In the genomic region with DNA sequence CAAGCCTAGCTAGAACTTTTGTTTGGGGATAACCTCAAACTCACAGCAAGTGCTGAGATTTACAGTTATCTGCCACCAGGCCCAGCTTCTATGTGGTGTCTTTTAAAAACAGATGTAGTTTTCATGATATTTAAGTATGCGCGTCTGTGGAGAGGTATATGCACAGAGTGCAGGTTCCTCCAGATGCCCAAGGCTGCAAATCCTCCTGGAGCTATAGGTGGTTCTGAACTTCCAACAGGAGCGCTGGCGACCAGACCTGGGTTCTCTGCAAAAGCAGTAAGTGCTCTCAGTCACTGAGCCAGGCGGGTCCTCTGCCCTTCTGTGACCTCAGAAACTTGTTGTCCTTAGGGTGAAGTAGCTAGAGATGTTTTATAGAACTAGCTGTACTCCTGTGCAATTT, we compare ENCODE assay signal across 23 mouse cellular contexts. TPM values are rescaled to one million over a fixed set of nuclear protein-coding genes. Genes with fewer than 3 reads are reported as not detected.
DNase-seq lines count a peak whose midpoint lies in the region; ATAC-seq and TF ChIP-seq lines count a peak whose summit lies in the region.
"Had no signal": no experiment of that assay in that cellular context is flagged by ENCODE, and none has a peak within 500 bp of the region (broad histone marks: within the 10 kb centered on the region; RNA-seq: fewer than 3 reads in every experiment).

No protein-coding gene starts in this region.

- no peak overlapping the region for H3K4me3 ChIP-seq in heart, embryonic 10.5 days
- no peak overlapping the region for H3K4me3 ChIP-seq in lung, postnatal 0 days (ENCODE audit: low read depth, low read length)
- H3K4me3 ChIP-seq in midbrain, embryonic 10.5 days, result no peak overlapping the region
- no peak overlapping the region for H3K4me3 ChIP-seq in midbrain, embryonic 16.5 days (ENCODE audit: low read depth, low read length)

- WGBS in heart, embryonic 10.5 days, result 87% methylated on average over 5 of the region's 5 CpGs
- 88% methylated on average over 5 of the region's 5 CpGs for WGBS in lung, postnatal 0 days
- WGBS in midbrain, embryonic 10.5 days, result 93% methylated on average over 5 of the region's 5 CpGs
- 94% methylated on average over 5 of the region's 5 CpGs for WGBS in midbrain, embryonic 16.5 days

- peak; percentile 67 for DNase-seq in heart, adult 11 months
- DNase-seq in heart, adult 18-20 months, result no peak
- peak; percentile 66 for DNase-seq in heart, embryonic 10.5 days (ENCODE audit: low spot score)
- no peak for DNase-seq in heart, postnatal 14 days
- peak; percentile 17 for DNase-seq in lung, postnatal 0 days (ENCODE audit: low spot score)
- no peak for DNase-seq in lung, postnatal 10 days
- DNase-seq in midbrain, embryonic 10.5 days (ENCODE audit: low spot score), result no peak
- DNase-seq: adrenal gland, adult 2 months; adrenal gland, adult 8-10 months; adrenal gland, postnatal 10 days; adrenal gland, postnatal 14 days; adrenal gland, postnatal 25 days; adrenal gland, postnatal 36 days; B cell, adult 2 months; cerebellum, adult 11 months; cerebellum, adult 11-12 months had no signal

- no peak overlapping the region for H3K27ac ChIP-seq in heart, embryonic 10.5 days
- no peak overlapping the region for H3K27ac ChIP-seq in lung, postnatal 0 days (ENCODE audit: low read length)
- H3K27ac ChIP-seq in midbrain, embryonic 10.5 days (replicated peaks), result 0 out of 2 replicates have a peak overlapping the region, but pooled peaks have one; percentile 23
- no peak overlapping the region for H3K27ac ChIP-seq in midbrain, embryonic 16.5 days (ENCODE audit: low read length)

- TF ChIP-seq CTCF in lung, postnatal 0 days (IDR thresholded peaks at IDR 0.05), result no peak

- no peak for ATAC-seq in lung, postnatal 0 days
- no peak for ATAC-seq in midbrain, embryonic 16.5 days
- ATAC-seq: activated CD4-positive, CD25-positive, alpha-beta regulatory T cell, adult 4 months; CD4-positive, CD25-positive, alpha-beta regulatory T cell, adult 4 months; Patski had no signal

- no peak overlapping the region for H3K9ac ChIP-seq in lung, postnatal 0 days (replicated peaks; ENCODE audit: low read depth)
- H3K9ac ChIP-seq in midbrain, embryonic 16.5 days (ENCODE audit: low read depth, low read length), result no peak overlapping the region

- no peaks in the 10 kb centered on the region for H3K36me3 ChIP-seq in heart, embryonic 10.5 days
- no peaks in the 10 kb centered on the region for H3K36me3 ChIP-seq in lung, postnatal 0 days (ENCODE audit: insufficient read depth, low read length)
- no peaks in the 10 kb centered on the region for H3K36me3 ChIP-seq in midbrain, embryonic 10.5 days
- H3K36me3 ChIP-seq in midbrain, embryonic 16.5 days (ENCODE audit: control insufficient read depth, insufficient read depth, low read length), result no peaks in the 10 kb centered on the region
- H3K36me3 ChIP-seq: G1E had no signal

- no peaks in the 10 kb centered on the region for H3K9me3 ChIP-seq in heart, embryonic 10.5 days
- H3K9me3 ChIP-seq in lung, postnatal 0 days (ENCODE audit: low read length), result no peaks in the 10 kb centered on the region
- no peaks in the 10 kb centered on the region; the same call in 1 of the 2 replicates for H3K9me3 ChIP-seq in midbrain, embryonic 10.5 days (replicated peaks)
- no peaks in the 10 kb centered on the region for H3K9me3 ChIP-seq in midbrain, embryonic 16.5 days (replicated peaks; ENCODE audit: control insufficient read depth, low read length, poor library complexity, severe bottlenecking)

- H3K4me2 ChIP-seq in lung, postnatal 0 days (replicated peaks; ENCODE audit: low read depth, low read length), result no peak overlapping the region
- H3K4me2 ChIP-seq in midbrain, embryonic 16.5 days (ENCODE audit: low read length), result no peak overlapping the region

- intact Hi-C loops in heart, postnatal 14 days (cut with DNase I), result no loop called here

- TF ChIP-seq EP300 in lung, postnatal 0 days (IDR thresholded peaks at IDR 0.05), result no peak

- no peaks in the 10 kb centered on the region for H3K4me1 ChIP-seq in heart, embryonic 10.5 days
- no peaks in the 10 kb centered on the region for H3K4me1 ChIP-seq in lung, postnatal 0 days (ENCODE audit: insufficient read depth, low read depth, low read length)
- peaks cover 13% of the 10 kb centered on the region for H3K4me1 ChIP-seq in midbrain, embryonic 10.5 days
- no peaks in the 10 kb centered on the region for H3K4me1 ChIP-seq in midbrain, embryonic 16.5 days (ENCODE audit: control insufficient read depth, insufficient read depth, low read length)

- H3K27me3 ChIP-seq in heart, embryonic 10.5 days (ENCODE audit: insufficient read depth, poor library complexity, severe bottlenecking), result no peaks in the 10 kb centered on the region
- H3K27me3 ChIP-seq in lung, postnatal 0 days (replicated peaks; ENCODE audit: insufficient read depth, low read length), result no peaks in the 10 kb centered on the region
- H3K27me3 ChIP-seq in midbrain, embryonic 10.5 days (ENCODE audit: low read depth, poor library complexity, severe bottlenecking), result no peaks in the 10 kb centered on the region
- no peaks in the 10 kb centered on the region for H3K27me3 ChIP-seq in midbrain, embryonic 16.5 days (ENCODE audit: control insufficient read depth, insufficient read depth, low read depth, low read length)
- H3K27me3 ChIP-seq: CH12.LX, Patski had no signal

RNA-seq across cellular contexts. Expression of a gene that starts 18.4 kb away (rescaled TPM):
- total RNA-seq in heart, adult 18-20 months (2021), result 10 to 100 TPM; 79.3 to 88.2 TPM
- polyA plus RNA-seq in heart, embryonic 10.5 days (2016; fragmentation: Nextera tagmentation; extraction: Ambion mirVana), result 11.7 and 19.0 TPM in 2 replicates
- 100 to 1,000 TPM; 117 to 120 TPM for total RNA-seq in heart, postnatal 14 days (2021)
- 10.1 and 12.2 TPM in 2 replicates for polyA plus RNA-seq in lung, postnatal 0 days (2015; fragmentation: Nextera tagmentation; extraction: Ambion mirVana)
- 8.3 and 10.4 TPM in 2 replicates for polyA plus RNA-seq in midbrain, embryonic 10.5 days (2016; fragmentation: Nextera tagmentation; extraction: Ambion mirVana)
- 3.9 and 4.0 TPM in 2 replicates for polyA plus RNA-seq in midbrain, embryonic 16.5 days (2015; fragmentation: Nextera tagmentation; extraction: Ambion mirVana)
- total RNA-seq: MEL had no signal
- polyA plus RNA-seq: G1E, Patski had no signal

Comparison
In these comparisons a context has a peak if more than half of its experiments do, and no peak if none do; other contexts are left out.
1. DNase-seq: peak in heart, adult 11 months (single experiment), heart, embryonic 10.5 days (single experiment) and lung, postnatal 0 days (single experiment); none in heart, adult 18-20 months (0 of 2), heart, postnatal 14 days (0 of 2), lung, postnatal 10 days (single experiment) and midbrain, embryonic 10.5 days (single experiment).